Mouse (Mus musculus): ENCODE measurements at regions not wholly inside any gene's neighbourhood (a gene's known extent, or its start where the extent isn't known, plus 50 kb on each side); places are given as distances from the start of the nearest gene placed in this dataset.
A peak's percentile ranks its signal among the peaks of the same experiment; 100 is the strongest.

- DNase-seq (ENCODE audit: low read depth, low spot score): no peak
These were observed 246.8 kb downstream of the Grpr start for GRCm38 (mm10) chrX:163302697-163303096.

GRCm38 (mm10) chrX:163301045-163301444, 248.4 kb downstream of the Grpr start:
- DNase-seq (ENCODE audit: low read depth, low spot score): no peak

- DNase-seq (ENCODE audit: low read depth, low spot score): no peak
These were observed 252.4 kb downstream of the Grpr start for GRCm38 (mm10) chrX:163296956-163297628.

GRCm38 (mm10) chrX:163261248-163261647, 288.2 kb downstream of the Grpr start:
- DNase-seq (ENCODE audit: low read depth, low spot score): no peak

- no peak for DNase-seq (ENCODE audit: low read depth, low spot score)
These were observed 288.6 kb upstream of the S100g start for GRCm38 (mm10) chrX:163253048-163253447.

- no peak for DNase-seq (ENCODE audit: low read depth, low spot score)
These were observed 240.9 kb upstream of the S100g start for GRCm38 (mm10) chrX:163205260-163205659.

GRCm38 (mm10) chrX:163203446-163203845, 239.0 kb upstream of the S100g start:
- peak; percentile 5 for DNase-seq (ENCODE audit: low read depth, low spot score)

GRCm38 (mm10) chrX:163181588-163181987, 217.2 kb upstream of the S100g start:
- peak; percentile 9 for DNase-seq (ENCODE audit: low read depth, low spot score)

GRCm38 (mm10) chrX:163164810-163165209, 200.4 kb upstream of the S100g start:
- peak; percentile 3 for DNase-seq (ENCODE audit: low read depth, low spot score)

- DNase-seq (ENCODE audit: low read depth, low spot score): no peak
These were observed 190.9 kb upstream of the S100g start for GRCm38 (mm10) chrX:163155251-163155650.

- no peak for DNase-seq (ENCODE audit: low read depth, low spot score)
These were observed 187.6 kb upstream of the S100g start for GRCm38 (mm10) chrX:163151970-163152369.

- peak; percentile 56 for DNase-seq (ENCODE audit: low read depth, low spot score)
These were observed 180.1 kb upstream of the S100g start for GRCm38 (mm10) chrX:163144475-163144874.

- DNase-seq (ENCODE audit: low read depth, low spot score): no peak
These were observed 175.1 kb upstream of the S100g start for GRCm38 (mm10) chrX:163139475-163139874.

- no peak for DNase-seq (ENCODE audit: low read depth, low spot score)
These were observed 164.2 kb upstream of the S100g start for GRCm38 (mm10) chrX:163128626-163129025.

GRCm38 (mm10) chrX:163117681-163118393, 153.4 kb upstream of the S100g start:
- no peak for DNase-seq (ENCODE audit: low read depth, low spot score)

GRCm38 (mm10) chrX:163117237-163117636, 152.8 kb upstream of the S100g start:
- DNase-seq (ENCODE audit: low read depth, low spot score): no peak

- DNase-seq (ENCODE audit: low read depth, low spot score): peak; percentile 78
These were observed 130.8 kb upstream of the S100g start for GRCm38 (mm10) chrX:163095026-163095765.

All from 3T3-L1 (cell line).